Mouse (Mus musculus): ENCODE data around the gene Erich2. TPM values are rescaled to one million over a fixed set of nuclear protein-coding genes. Genes with fewer than 3 reads are reported as not detected.

Erich2 gene
- polyA plus RNA-seq, 1 experiment from 2014 or later: 0.80 TPM

GRCm38 (mm10) chr2:70571698-70572097 is 63.1 kb downstream of the Erich2 start:
- Histone ChIP-seq H3K27me3 (ENCODE audit: control insufficient read depth, insufficient read depth, low read length) (peaks cover 49% of the 10 kb centered on the region), H3K36me3 (ENCODE audit: control insufficient read depth, insufficient read depth, low read length) (no peaks in the 10 kb centered on the region), H3K9ac (ENCODE audit: low read length) (no peak overlapping the region), H3K4me1 (replicated peaks; ENCODE audit: control insufficient read depth, insufficient read depth, low read length) (peaks cover 10% of the 10 kb centered on the region), H3K4me3 (ENCODE audit: low read depth, low read length) (no peak overlapping the region), H3K27ac (ENCODE audit: low read depth, low read length) (no peak overlapping the region), H3K9me3 (ENCODE audit: control insufficient read depth, low read length) (no peaks in the 10 kb centered on the region), H3K4me2 (ENCODE audit: low read depth, low read length, severe bottlenecking) (no peak overlapping the region)
- WGBS: 78% methylated on average over 4 of the region's 4 CpGs
- DNase-seq (ENCODE audit: low spot score): no peak
- ATAC-seq (replicated peaks; ENCODE audit: low FRiP score): no peak

DNA sequence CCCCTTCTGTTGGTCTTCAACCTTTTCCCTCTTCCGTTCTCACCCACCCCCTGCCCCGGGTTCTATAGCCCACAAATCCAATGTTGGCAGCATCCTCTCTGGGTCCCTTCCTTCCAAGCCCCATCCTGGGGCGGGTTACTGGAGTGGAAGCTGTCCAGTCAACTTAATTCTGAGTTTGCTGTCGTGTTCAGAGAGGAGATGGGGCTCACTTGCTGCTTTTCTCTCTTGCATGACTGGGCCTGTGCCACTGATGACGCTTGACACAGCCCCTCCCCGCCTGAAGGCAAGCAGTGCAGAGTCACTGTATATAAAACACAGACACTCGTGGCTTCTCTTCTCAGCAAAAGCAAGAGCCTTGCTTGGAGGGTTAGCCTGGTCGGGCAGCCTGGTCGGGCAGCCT is 63.6 kb downstream of the Erich2 start:
- no peak overlapping the region for H3K27ac ChIP-seq (ENCODE audit: low read depth, low read length)
- no peak overlapping the region for H3K9ac ChIP-seq (ENCODE audit: low read length)
- no peaks in the 10 kb centered on the region for H3K36me3 ChIP-seq (ENCODE audit: control insufficient read depth, insufficient read depth, low read length)
- peaks cover 5% of the 10 kb centered on the region; the same call in 1 of the 2 replicates for H3K4me1 ChIP-seq (replicated peaks; ENCODE audit: control insufficient read depth, insufficient read depth, low read length)
- H3K9me3 ChIP-seq (ENCODE audit: control insufficient read depth, low read length): no peaks in the 10 kb centered on the region
- no peak overlapping the region for H3K4me2 ChIP-seq (ENCODE audit: low read depth, low read length, severe bottlenecking)
- ATAC-seq (replicated peaks; ENCODE audit: low FRiP score): no peak
- no peak overlapping the region for H3K4me3 ChIP-seq (ENCODE audit: low read depth, low read length)
- 52% methylated on average over 9 of the region's 9 CpGs for WGBS
- peaks cover 44% of the 10 kb centered on the region for H3K27me3 ChIP-seq (ENCODE audit: control insufficient read depth, insufficient read depth, low read length)
- no peak for DNase-seq (ENCODE audit: low spot score)

- no peak for DNase-seq (ENCODE audit: low spot score)
- ATAC-seq (replicated peaks; ENCODE audit: low FRiP score): no peak
- Histone ChIP-seq H3K27ac (ENCODE audit: low read depth, low read length) (no peak overlapping the region), H3K4me1 (replicated peaks; ENCODE audit: control insufficient read depth, insufficient read depth, low read length) (no peaks in the 10 kb centered on the region; the same call in 1 of the 2 replicates), H3K4me3 (ENCODE audit: low read depth, low read length) (no peak overlapping the region), H3K27me3 (ENCODE audit: control insufficient read depth, insufficient read depth, low read length) (peaks cover 29% of the 10 kb centered on the region), H3K9ac (ENCODE audit: low read length) (no peak overlapping the region), H3K36me3 (ENCODE audit: control insufficient read depth, insufficient read depth, low read length) (no peaks in the 10 kb centered on the region), H3K4me2 (ENCODE audit: low read depth, low read length, severe bottlenecking) (no peak overlapping the region), H3K9me3 (ENCODE audit: control insufficient read depth, low read length) (no peaks in the 10 kb centered on the region)
- 83% methylated on average over 8 of the region's 8 CpGs for WGBS
These were observed 65.1 kb downstream of the Erich2 start for GRCm38 (mm10) chr2:70573544-70574210.

- Histone ChIP-seq H3K9me3 (ENCODE audit: control insufficient read depth, low read length) (no peaks in the 10 kb centered on the region), H3K4me1 (replicated peaks; ENCODE audit: control insufficient read depth, insufficient read depth, low read length) (no peaks in the 10 kb centered on the region), H3K4me2 (ENCODE audit: low read depth, low read length, severe bottlenecking) (no peak overlapping the region), H3K4me3 (ENCODE audit: low read depth, low read length) (no peak overlapping the region), H3K27ac (ENCODE audit: low read depth, low read length) (no peak overlapping the region), H3K36me3 (ENCODE audit: control insufficient read depth, insufficient read depth, low read length) (no peaks in the 10 kb centered on the region), H3K27me3 (ENCODE audit: control insufficient read depth, insufficient read depth, low read length) (no peaks in the 10 kb centered on the region), H3K9ac (ENCODE audit: low read length) (no peak overlapping the region)
- DNase-seq (ENCODE audit: low spot score) (no peak), ATAC-seq (replicated peaks; ENCODE audit: low FRiP score) (no peak)
- 88% methylated on average over 6 of the region's 6 CpGs for WGBS
These were observed 79.6 kb downstream of the Erich2 start for GRCm38 (mm10) chr2:70588200-70588599.

Other genes starting within 250 kb of the Erich2 start
- 14.0 TPM in 2 replicates for gene Sp5, start 33.9 kb upstream of the Erich2 start, polyA plus RNA-seq (2014; fragmentation: Nextera tagmentation; extraction: Ambion mirVana)
- gene Gad1, start 44.3 kb downstream of the Erich2 start, polyA plus RNA-seq (2014; fragmentation: Nextera tagmentation; extraction: Ambion mirVana): 14.2 and 17.2 TPM in 2 replicates
- gene Gorasp2, start 152.8 kb downstream of the Erich2 start, polyA plus RNA-seq (2014; fragmentation: Nextera tagmentation; extraction: Ambion mirVana): 150 and 164 TPM in 2 replicates
- 4.2 and 4.8 TPM in 2 replicates for gene Gm26558, start 153.3 kb downstream of the Erich2 start, polyA plus RNA-seq (2014; fragmentation: Nextera tagmentation; extraction: Ambion mirVana)

Measured in forebrain, embryonic 11.5 days (tissue).